Mouse (Mus musculus) left cerebral cortex, postnatal 14 days (tissue): ENCODE data around the gene Crebl2. TPM values are rescaled to one million over a fixed set of nuclear protein-coding genes. Genes with fewer than 3 reads are reported as not detected.
A peak's percentile ranks its signal among the peaks of the same experiment; 100 is the strongest.

Source experiments
- DNase-seq, 2 experiments: peaks; one replicate each; pipeline ENCODE4 v3.0.0; 2021 to 2022; ENCODE audit warnings: low spot score in 2 of 2, mixed read lengths in 1 of 2
- intact Hi-C: fragments of 180-260 bp; cut with DNase I; formaldehyde crosslinking; loops from one replicate; pipeline ENCODE4 v1.15.1; 2025
- total RNA-seq, 2 experiments: library from RNA; stranded (reverse); gene quantifications; 2 replicates each; pipeline ENCODE4 v1.2.3; 2021

The Crebl2 gene
- total RNA-seq, 2 experiments from 2014 or later, result 14.2 to 14.6 TPM

DNA sequence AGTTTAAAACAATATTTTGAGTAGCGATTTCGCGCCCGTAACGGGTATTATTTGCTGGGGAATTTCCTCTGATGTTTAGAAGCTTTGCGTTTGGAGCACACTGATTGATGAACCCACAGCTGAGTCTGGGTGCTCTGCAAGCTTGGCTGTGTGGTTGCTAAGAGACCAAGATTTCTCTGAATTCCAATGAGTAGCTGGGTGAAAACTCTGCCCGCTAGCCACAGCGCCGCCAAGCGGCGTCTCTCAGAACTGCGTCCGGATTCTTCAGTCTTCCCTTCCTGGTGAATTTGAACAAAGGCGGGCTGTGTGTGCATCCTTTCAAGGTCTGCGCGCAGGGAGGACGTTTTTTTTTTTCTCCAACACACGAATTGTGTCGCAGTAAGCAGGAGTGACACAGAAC lies 33.2 kb downstream of the Crebl2 start:
- intact Hi-C loops, result loop anchor here (2.0 to 10.0 kb wide), 2 partner anchors 204 to 438 kb away; no protein-coding TSS in a partner anchor
- DNase-seq, result peak; percentile 98 to 100

DNA sequence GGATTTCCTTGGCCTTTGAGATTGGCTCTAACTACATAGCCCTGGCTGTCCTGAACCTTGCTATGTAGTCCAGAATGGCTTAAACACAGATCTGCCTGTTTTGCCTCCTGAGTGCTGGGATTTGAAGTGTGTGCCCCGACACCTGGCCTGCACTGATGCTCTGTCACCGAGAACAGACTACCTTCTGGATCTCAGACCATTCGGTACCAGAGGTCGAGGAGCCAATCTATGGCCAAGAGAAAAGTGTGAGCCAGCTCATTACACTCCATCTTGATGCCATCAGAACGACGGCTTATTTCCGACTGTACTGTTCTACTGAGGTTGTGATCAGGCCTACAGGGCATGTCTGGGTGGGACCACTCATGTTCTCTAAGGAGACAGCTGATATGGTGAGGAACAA lies 36.2 kb downstream of the Crebl2 start:
- DNase-seq, result no peak
- intact Hi-C loops, result loop anchor here (10.0 kb wide), 1 partner anchor 441 kb away; no protein-coding TSS in a partner anchor

DNA sequence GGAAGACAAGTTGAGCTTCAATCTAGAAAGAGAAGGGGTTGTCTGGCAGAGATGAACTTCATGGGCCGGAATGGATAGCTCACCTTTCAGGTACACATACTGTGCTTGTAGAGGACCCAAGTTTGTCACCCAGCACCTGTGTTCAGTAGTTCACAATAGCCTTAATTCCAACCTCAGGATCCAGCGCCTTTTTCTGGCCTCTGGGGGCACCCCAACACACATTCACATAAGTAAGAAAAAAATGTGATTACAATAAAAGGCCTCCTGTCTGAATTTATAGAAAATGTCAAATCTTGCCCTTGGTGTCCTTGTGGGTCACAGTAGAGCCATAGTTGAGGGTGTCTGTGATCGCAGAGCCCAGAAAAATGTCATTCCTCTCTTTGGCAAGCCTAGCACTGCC lies 37.4 kb downstream of the Crebl2 start:
- intact Hi-C loops, result loop anchor here (10.0 kb wide), 1 partner anchor 443 kb away; no protein-coding TSS in a partner anchor
- no peak for DNase-seq

DNA sequence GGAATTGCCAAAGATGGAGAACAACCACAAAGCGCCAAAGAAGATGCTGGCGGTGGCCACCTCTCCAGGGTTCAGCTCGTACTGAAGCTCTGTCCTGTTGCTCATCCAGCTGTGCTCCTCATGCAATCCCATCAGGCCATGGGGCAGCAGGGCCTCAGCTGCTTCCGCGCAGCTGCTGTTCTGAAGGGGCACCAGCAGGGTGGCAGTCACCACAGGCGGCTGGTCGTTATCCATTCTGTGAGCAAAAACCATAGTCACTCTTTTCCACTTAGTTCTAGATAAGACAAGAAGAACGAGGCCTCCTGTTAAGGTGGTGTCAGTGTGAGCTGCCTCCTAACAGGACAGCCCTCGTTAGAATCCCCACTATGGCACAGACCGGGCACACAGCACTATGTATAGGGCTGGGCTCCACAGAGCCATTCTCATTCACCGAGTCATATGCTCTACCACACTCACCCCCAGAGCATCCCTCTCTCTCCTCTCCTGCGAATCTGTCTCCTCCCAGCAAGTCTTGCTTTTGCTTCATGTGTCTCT lies 40.3 kb downstream of the Crebl2 start:
- intact Hi-C loops, result no loop called here
- DNase-seq, result no peak

DNA sequence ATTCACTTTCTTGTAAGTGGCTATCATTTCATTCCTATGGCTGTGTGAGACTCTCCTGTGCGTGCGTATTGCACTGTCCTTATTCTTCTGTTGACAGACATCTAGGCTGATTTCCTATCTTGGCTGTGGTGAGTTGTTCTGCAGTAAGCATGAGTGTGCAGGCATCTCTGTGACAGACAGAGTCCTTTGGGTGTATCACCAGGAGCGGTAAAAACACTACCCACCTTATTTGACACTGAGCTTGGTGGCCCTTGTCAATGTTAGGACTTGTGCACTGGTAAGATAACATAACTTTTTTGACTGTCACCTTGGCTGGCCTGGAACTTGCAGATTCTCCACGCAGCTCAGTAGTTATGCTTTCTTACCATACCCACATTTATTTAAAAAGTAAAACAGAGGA lies 40.9 kb downstream of the Crebl2 start:
- DNase-seq, result no peak
- intact Hi-C loops, result no loop called here

DNA sequence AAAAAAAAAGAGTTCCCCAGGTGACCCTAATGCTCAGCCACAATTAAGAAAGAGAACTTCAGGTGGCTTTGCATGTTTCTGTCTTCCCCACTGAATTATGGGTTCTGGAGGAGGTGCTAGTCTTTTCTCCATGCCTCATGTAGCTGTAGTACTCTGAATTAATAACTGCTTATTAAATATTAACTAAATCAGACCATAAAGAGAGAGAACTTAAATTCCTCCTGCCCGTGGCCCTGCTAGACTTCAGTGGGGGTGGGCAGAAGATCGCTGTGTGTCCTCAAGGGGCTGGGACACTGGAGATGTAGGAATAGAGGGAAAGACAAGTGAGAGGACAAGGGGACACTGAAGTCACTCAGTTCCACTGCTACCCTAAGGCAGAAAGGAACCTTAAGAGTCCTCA lies 42.3 kb downstream of the Crebl2 start:
- DNase-seq, result no peak
- intact Hi-C loops, result no loop called here

DNA sequence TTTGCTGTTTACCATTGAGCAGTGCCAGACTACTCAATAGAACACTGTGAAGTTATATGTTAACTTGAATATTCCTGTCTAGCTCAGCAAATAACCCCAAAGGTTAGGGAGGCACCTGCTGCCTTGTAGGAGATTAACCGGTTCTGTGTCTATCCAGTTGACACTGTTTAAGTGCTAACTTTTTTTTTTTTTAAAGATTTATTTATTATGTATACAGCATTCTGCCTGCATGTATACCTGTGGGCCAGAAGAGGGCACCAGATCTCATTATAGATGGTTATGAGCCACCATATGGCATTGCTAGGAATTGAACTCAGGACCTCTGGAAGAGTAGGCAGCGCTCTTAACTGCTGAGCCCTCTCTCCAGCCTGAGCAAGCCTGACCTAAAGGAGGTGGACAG lies 43.1 kb downstream of the Crebl2 start:
- intact Hi-C loops, result no loop called here
- no peak for DNase-seq

DNA sequence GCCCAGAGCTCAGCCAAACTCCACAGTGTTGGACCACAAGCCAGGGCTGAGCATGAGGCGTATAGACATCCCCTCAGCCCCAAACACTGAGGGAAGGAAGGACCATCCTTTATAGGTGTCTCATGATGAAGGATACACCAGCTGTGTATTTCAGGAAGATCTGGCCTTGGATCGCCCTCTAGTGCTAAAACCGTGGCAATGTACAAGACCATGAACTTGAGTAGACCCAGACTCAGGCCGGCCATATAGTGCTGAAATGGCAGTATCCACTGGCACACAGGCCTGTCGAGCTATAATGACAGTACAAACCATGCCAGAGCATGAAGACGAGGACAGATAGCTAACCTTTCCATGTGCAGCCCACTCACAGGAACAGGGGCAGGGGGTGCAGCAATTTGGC lies 46.8 kb downstream of the Crebl2 start:
- intact Hi-C loops, result no loop called here
- DNase-seq, result no peak

DNA sequence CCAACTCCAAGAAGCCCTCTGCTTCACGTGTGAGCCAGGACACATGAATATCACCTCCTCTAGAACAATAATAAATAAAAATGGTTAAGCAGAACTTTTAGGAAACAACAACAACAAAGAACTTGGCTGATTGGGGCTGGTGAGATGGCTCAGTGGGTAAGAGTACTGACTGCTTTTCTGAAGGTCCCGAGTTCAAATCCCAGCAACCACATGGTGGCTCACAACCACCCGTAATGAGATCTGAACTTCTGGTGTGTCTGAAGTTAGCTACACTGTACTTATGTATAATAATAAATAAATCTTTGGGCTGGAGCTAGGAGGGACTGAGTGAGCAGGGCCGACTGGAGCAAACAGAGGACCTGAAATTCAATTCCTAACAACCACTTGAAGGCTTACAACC lies 47.3 kb downstream of the Crebl2 start:
- intact Hi-C loops, result no loop called here
- DNase-seq, result no peak

DNA sequence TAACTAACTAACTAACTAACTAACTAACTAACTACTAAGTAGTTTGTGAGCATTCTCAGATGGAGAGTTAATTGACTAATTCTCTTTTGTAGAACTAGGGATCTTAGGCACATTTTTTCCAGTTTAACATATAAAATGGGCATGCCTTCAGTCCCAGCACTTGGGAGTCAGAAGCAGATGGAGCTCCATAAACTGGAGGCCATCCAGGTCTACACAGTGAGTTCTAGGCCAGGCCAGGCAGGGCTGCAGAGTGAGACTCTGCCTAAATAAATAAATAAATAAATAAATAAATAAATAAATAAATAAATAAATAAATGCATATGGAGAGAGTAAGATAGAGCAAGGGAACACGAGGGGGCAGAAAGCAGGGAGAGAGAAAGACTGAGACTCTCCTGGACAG lies 47.9 kb downstream of the Crebl2 start:
- no peak for DNase-seq
- intact Hi-C loops, result no loop called here

DNA sequence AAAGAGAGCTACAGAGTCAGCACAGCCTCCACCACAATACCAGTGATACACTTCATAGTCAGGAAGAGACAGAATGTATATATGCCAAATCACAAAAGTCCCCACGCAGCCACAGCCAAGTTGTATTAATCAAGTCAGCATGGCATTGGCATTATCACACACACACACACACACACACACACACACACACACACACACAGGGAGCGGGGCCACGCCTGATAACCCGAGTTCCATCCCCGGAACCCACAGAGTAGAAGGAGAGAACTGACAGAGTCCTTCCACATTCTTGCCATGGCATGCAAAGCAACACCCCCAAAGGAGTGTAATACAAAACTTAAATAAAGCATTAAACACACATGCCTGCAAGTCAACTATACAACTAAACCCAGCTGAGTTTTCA lies 49.6 kb downstream of the Crebl2 start:
- DNase-seq, result no peak
- intact Hi-C loops, result no loop called here

DNA sequence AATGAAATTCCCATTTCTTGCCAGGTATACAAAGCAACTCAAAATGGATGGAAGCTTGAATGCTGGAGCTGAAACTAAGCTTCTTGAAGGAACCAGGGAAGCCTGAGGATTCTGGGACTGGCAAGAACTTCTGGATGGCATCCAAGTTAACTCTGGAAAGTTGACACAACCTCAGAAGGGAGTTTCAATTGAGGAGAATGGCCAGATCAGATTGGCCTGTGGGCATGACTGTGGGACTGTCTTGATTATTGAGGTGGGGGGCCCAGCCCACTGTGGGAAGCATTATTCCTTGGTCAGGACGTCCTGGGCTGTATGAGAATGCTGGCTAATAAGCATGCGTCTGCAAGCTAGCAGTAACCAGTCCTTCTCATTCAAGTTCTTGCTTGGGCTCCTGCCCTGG lies 50.1 kb downstream of the Crebl2 start:
- no peak for DNase-seq
- intact Hi-C loops, result no loop called here

DNA sequence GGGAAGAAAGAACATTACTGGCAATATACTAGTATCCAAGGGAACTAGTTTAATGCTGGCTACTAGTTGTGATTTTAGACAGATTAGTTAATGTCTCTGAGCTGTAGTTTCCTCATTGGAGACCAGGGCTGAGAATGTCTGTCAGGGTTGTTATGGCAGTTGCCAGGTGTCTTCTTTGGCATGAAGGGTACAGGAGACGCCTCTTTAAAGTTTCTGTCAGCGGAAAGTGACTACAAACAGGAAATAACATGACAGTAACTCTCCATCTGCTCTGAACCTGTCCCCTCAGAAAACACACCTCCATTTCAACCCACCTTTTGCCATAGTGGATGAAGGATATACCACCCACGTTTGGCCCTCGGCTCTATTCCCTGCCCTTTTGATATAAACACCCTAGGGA lies 53.7 kb downstream of the Crebl2 start:
- DNase-seq, result no peak
- intact Hi-C loops, result no loop called here

DNA sequence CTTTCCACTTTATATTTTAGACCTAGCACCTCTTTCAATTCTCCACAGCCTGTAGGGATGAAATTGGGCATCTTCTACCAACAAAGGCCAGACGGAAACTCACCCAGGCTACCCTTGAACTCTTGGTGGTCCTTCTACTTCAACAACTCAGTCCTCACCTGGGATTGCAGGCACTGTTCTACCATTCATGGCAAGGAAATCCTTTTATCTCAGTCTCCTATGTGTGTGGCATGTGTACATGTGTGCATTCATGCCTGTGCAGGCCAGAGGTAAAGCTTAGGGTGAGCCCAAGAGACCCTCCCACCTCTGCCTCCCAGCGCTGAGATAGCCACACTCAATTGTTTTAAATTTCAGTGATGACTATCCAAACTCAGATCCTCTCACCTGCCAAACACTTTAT lies 55.6 kb downstream of the Crebl2 start:
- no peak for DNase-seq
- intact Hi-C loops, result loop anchor here (5.0 kb wide), 1 partner anchor 37 kb away; the partner anchor contains the start of gene Cdkn1b

DNA sequence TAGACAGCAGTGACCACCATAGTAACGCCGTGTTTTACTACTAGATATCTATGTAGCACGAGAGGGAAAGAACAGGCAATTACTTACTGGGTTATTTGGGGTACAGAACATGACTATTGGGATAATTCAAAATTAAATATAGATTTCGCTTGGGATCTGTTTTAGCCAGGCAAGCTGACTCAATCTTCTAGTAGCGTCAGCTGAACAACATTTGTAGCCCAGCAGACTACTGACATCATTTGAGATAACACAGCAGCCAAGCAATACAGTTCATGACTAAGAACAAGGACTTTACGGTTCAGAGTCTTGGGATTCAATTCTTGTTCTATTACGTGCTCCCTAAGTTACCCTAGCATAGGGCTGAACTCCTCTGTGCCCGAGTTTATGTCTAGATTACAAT lies 56.5 kb downstream of the Crebl2 start:
- intact Hi-C loops, result loop anchor here (2.0 to 5.0 kb wide), 2 partner anchors 18 to 36 kb away; partner anchors contain the start of gene Cdkn1b
- no peak for DNase-seq

DNA sequence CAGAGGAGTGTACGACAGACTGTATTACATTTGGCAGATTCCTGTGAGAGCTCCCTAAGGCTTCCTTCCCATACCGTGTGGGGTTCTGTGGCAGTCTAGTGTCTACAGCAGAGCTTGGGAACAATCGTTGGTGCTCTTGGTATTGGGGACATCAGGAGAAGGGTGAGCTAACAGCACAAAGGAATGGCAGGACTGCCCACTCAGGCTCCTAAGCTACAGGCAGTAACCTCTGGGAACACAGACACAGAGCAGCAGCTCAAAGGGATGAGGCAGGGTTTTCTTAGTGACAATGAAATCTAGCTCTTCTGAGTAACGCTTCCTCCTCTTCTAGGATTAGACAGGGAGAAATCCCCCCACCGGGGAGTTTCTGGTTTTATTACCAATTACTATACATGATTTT lies 57.1 kb downstream of the Crebl2 start:
- intact Hi-C loops, result loop anchor here (2.0 to 5.0 kb wide), 2 partner anchors 18 to 35 kb away; partner anchors contain the start of gene Cdkn1b
- peak; percentile 21 to 57 for DNase-seq

DNA sequence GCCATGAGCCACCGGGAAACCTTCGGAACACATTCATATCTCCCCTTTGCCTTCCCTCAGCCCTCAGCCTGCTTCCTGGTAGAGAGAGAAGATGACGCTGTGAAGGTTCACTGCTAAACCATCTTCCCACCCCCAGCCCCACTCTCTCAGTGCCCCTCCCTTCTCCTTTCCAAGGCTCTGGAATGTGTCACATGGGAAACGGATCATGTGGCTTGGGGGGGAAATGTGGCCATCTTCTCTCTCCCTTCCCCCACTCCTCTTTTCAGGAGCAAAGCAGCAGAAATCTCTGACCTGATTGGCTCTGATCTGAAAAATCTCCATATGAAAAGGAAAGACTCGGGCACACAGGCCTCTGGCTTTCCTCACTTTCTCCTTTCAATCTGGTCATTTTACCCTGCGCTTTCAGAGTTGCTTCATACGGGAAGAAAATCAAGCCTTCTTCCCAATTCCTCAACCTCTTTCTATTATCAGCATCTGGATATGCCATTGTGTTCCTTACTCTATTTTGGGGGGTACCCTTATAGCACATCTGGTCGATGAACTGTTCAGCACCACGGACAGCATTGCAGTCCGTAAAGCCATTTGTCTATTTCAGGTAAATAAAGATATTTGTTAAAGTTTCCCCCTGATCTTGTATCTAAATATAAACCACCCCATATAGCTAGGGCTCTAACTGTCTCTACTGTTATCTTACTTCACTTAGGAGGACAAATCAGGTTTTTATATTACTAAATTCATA lies 57.9 kb downstream of the Crebl2 start:
- intact Hi-C loops, result loop anchor here (2.0 to 5.0 kb wide), 2 partner anchors 19 to 34 kb away; partner anchors contain the start of gene Cdkn1b
- DNase-seq, result peak; percentile 90 to 98

DNA sequence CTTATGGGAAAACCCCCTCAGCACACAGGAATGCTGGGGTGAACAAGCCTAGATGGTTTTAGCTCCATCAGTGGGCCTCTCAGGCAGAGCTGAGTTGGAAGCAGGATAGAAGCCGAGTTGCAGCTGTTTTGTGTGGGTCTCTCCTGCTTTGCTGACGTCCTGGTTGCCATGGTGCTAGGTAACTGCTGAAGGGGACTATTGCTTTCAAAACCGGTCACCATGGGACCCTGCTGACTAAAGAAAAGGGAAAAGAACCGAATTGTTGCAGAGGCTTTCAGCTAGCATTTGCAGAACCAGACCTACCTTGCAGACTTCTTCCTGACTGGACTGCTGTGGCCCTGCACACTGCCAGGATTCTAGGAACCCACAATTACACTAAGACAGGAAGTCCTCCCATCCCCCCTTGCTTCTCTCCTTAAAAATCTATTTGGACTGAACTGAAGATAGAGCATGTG lies 58.6 kb downstream of the Crebl2 start:
- intact Hi-C loops, result loop anchor here (5.0 kb wide), 1 partner anchor 34 kb away; the partner anchor contains the start of gene Cdkn1b

DNA sequence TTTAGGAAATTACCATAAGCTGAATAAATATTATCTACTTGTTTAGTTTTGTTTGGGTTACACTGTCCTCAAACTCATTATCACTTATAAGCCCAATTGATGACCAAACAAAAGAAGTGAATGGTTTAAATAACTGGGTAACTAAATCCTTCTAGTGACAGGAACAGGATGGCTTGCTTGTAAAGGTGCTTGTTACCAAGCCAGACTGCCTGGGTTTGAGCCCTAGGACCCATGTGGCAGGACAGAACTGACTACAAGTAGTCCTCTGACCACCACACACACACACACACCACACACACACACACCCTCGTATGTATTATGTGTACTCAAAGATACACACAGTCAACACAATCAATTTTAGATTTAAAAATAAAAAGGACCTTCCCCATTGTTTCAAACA lies 59.8 kb downstream of the Crebl2 start:
- intact Hi-C loops, result loop anchor here (5.0 kb wide), 1 partner anchor 33 kb away; the partner anchor contains the start of gene Cdkn1b
- DNase-seq, result no peak

More for the DNA sequence above, 58.6 kb downstream of the Crebl2 start:
- DNase-seq, result peak; percentile 77 to 87

DNA sequence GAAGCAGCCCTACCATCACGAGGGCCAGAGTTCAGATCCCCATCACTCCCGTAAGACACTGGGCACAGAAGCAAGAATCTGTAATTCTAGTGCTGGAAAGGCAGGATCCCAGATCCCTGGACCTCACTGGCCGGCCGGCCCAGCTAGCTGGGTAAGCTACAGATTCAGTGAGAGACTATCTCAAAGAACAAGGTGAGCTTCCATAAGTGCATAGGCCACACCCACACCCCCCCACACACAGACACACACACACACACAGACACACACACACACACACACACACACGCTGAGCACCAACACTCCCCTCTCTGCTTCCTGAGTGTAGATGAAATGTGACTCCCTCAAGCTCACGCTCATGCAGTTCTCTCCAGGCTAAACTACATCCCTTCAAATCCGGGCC lies 60.5 kb downstream of the Crebl2 start:
- DNase-seq, result no peak
- intact Hi-C loops, result no loop called here
